Mouse (Mus musculus) CH12.LX (cell line): ENCODE data around the gene Mfap2. TPM values are rescaled to one million over a fixed set of nuclear protein-coding genes. Genes with fewer than 3 reads are reported as not detected.

Experiments used
- DNase-seq: peaks from one replicate; pipeline ENCODE4 v3.0.0-alpha.2; 2013; ENCODE audit errors: extremely low read depth
- H3K27ac ChIP-seq: 2 replicates; pipeline ENCODE4 v1.5.1; 2012; ENCODE audit warnings: low read depth, mild to moderate bottlenecking, control low read depth, moderate library complexity; ENCODE audit not compliant: insufficient read depth
- H3K27me3 ChIP-seq: replicated peaks from 2 replicates; pipeline ENCODE3; 2012; ENCODE audit warnings: inconsistent platforms
- H3K36me3 ChIP-seq, 2 experiments: replicated peaks in 1 of 2; 2 replicates each; pipeline versions ENCODE3 to v1.6.1; 2012; ENCODE audit warnings: inconsistent platforms in 1 of 2, low read length in 1 of 2, mild to moderate bottlenecking in 1 of 2, mixed read lengths in 1 of 2, moderate library complexity in 1 of 2; ENCODE audit not compliant: control insufficient read depth in 1 of 2, insufficient read depth in 1 of 2
- H3K4me1 ChIP-seq, 2 experiments: 2 replicates each; pipeline ENCODE4 v1.6.1; 2012; ENCODE audit warnings: inconsistent platforms in 1 of 2, moderate library complexity in 1 of 2; ENCODE audit not compliant: insufficient read depth in 2 of 2, control insufficient read depth in 1 of 2
- H3K4me2 ChIP-seq: 2 replicates; pipeline ENCODE4 v1.6.1; 2012; ENCODE audit warnings: low read depth, mild to moderate bottlenecking, control low read depth; ENCODE audit not compliant: poor library complexity, insufficient read depth, severe bottlenecking
- H3K4me3 ChIP-seq, 3 experiments: fragments of 150-350 bp in 1 of 3; sonication (generic) in 1 of 3; replicated peaks in 1 of 3; 2 replicates each; pipeline versions ENCODE3 to v1.5.1; 2011 to 2012; ENCODE audit warnings: low read depth in 2 of 3, low read length in 2 of 3, mild to moderate bottlenecking in 2 of 3, moderate library complexity in 2 of 3, control low read depth in 1 of 3, improper control_type of control experiment in 1 of 3, inconsistent platforms in 1 of 3, mixed read lengths in 1 of 3; ENCODE audit not compliant: poor library complexity in 1 of 3
- H3K79me2 ChIP-seq: replicated peaks from 2 replicates; pipeline ENCODE4 v1.6.1; 2012; ENCODE audit warnings: mild to moderate bottlenecking, moderate library complexity; ENCODE audit not compliant: control insufficient read depth, poor library complexity, insufficient read depth, severe bottlenecking; ENCODE audit errors: extremely low read depth
- H3K9ac ChIP-seq: 2 replicates; pipeline ENCODE4 v1.6.1; 2012; ENCODE audit warnings: low read depth, mild to moderate bottlenecking, control low read depth, moderate library complexity; ENCODE audit not compliant: insufficient read depth
- H3K9me3 ChIP-seq: replicated peaks from 2 replicates; pipeline ENCODE3; 2012; ENCODE audit warnings: low read length, inconsistent platforms, mixed read lengths
- BHLHE40 ChIP-seq: IDR thresholded peaks from 2 replicates; pipeline ENCODE4 v1.6.1; 2011; ENCODE audit warnings: mild to moderate bottlenecking, low read depth, low read length, improper control_type of control experiment
- CHD2 ChIP-seq: IDR thresholded peaks from 2 replicates; pipeline ENCODE4 v1.6.1; 2011; ENCODE audit warnings: low read length, improper control_type of control experiment
- CTCF ChIP-seq, 2 experiments: IDR thresholded peaks in 1 of 2; conservative IDR thresholded peaks in 1 of 2; 2 replicates each; pipeline ENCODE4 v1.5.1; 2011 to 2012; ENCODE audit warnings: low read depth in 2 of 2, low read length in 2 of 2, improper control_type of control experiment in 1 of 2, inconsistent platforms in 1 of 2, mild to moderate bottlenecking in 1 of 2, moderate library complexity in 1 of 2
- EP300 ChIP-seq: IDR thresholded peaks from 2 replicates; pipeline ENCODE4 v1.6.1; 2011; ENCODE audit warnings: low read length, improper control_type of control experiment
- ETS1 ChIP-seq: conservative IDR thresholded peaks from 2 replicates; pipeline ENCODE4 v1.6.1; 2012; ENCODE audit warnings: low read depth, mild to moderate bottlenecking, inconsistent platforms, low read length, improper control_type of control experiment, moderate library complexity
- GABPA ChIP-seq: IDR thresholded peaks from 2 replicates; pipeline ENCODE4 v1.6.1; 2012; ENCODE audit warnings: low read depth, low read length, improper control_type of control experiment, inconsistent platforms; ENCODE audit not compliant: insufficient replicate concordance
- HCFC1 ChIP-seq: IDR thresholded peaks from 2 replicates; pipeline ENCODE4 v1.6.1; 2012; ENCODE audit warnings: low read depth, mild to moderate bottlenecking, inconsistent platforms, low read length, improper control_type of control experiment
- IRF4 ChIP-seq: IDR thresholded peaks from 2 replicates; pipeline ENCODE4 v1.6.1; 2014; ENCODE audit warnings: low read depth, mild to moderate bottlenecking, inconsistent platforms, low read length, improper control_type of control experiment
- JUND ChIP-seq: conservative IDR thresholded peaks from 2 replicates; pipeline ENCODE4 v1.6.1; 2011; ENCODE audit warnings: low read depth, low read length, improper control_type of control experiment
- MAZ ChIP-seq: IDR thresholded peaks from 2 replicates; pipeline ENCODE4 v1.6.1; 2012; ENCODE audit warnings: low read depth, mild to moderate bottlenecking, inconsistent platforms, low read length, improper control_type of control experiment, moderate library complexity
- POLR2A ChIP-seq: IDR thresholded peaks from 2 replicates; pipeline ENCODE4 v1.6.1; 2011; ENCODE audit warnings: low read depth, mild to moderate bottlenecking, improper control_type of control experiment, low read length
- RAD21 ChIP-seq: IDR thresholded peaks from 2 replicates; pipeline ENCODE4 v1.6.1; 2011; ENCODE audit warnings: low read depth, mild to moderate bottlenecking, low read length, improper control_type of control experiment, moderate library complexity
- RCOR1 ChIP-seq: conservative IDR thresholded peaks from 2 replicates; pipeline ENCODE4 v1.6.1; 2012; ENCODE audit warnings: low read depth, mild to moderate bottlenecking, inconsistent platforms, low read length, improper control_type of control experiment
- SMC3 ChIP-seq: IDR thresholded peaks from 2 replicates; pipeline ENCODE4 v1.6.1; 2011; ENCODE audit warnings: low read depth, low read length, improper control_type of control experiment
- TBP ChIP-seq: conservative IDR thresholded peaks from 2 replicates; pipeline ENCODE4 v1.6.1; 2011; ENCODE audit warnings: low read depth, low read length, improper control_type of control experiment
- UBTF ChIP-seq: IDR thresholded peaks from 2 replicates; pipeline ENCODE4 v1.6.1; 2012; ENCODE audit warnings: low read depth, mild to moderate bottlenecking, inconsistent platforms, low read length, improper control_type of control experiment, moderate library complexity
- USF1 ChIP-seq: IDR thresholded peaks from 2 replicates; pipeline ENCODE4 v1.6.1; 2014; ENCODE audit warnings: low read depth, mild to moderate bottlenecking, inconsistent platforms, low read length, improper control_type of control experiment
- USF2 ChIP-seq: conservative IDR thresholded peaks from 2 replicates; pipeline ENCODE4 v1.6.1; 2011; ENCODE audit warnings: low read depth, low read length, improper control_type of control experiment
- ZMIZ1 ChIP-seq: IDR thresholded peaks from 2 replicates; pipeline ENCODE4 v1.6.1; 2012; ENCODE audit warnings: low read depth, mild to moderate bottlenecking, inconsistent platforms, low read length, improper control_type of control experiment
- dilution Hi-C: fragments of 300-500 bp; cut with MboI; formaldehyde crosslinking; loops from 2 replicates; pipeline ENCODE4 v1.14.3; 2020; ENCODE audit warnings: low sequenced_read_pairs; ENCODE audit not compliant: extremely low pct_unique_long_range_greater_than_20kb, extremely low pct_ligation_motif_present
- in situ Hi-C: fragments of 300-500 bp; cut with MboI; formaldehyde crosslinking; loops from 3 replicates; pipeline ENCODE4 v1.14.3; 2019; ENCODE audit warnings: low sequenced_read_pairs, low pct_ligation_motif_present, low pct_unique_long_range_greater_than_20kb, mixed read lengths
- polyA plus RNA-seq: library from polyadenylated mRNA; unstranded; fragments of >175 nt; gene quantifications from 2 replicates; pipeline ENCODE4 v1.2.1, GENCODE M21; 2012; ENCODE audit warnings: low read depth; ENCODE audit not compliant: insufficient read length
- total RNA-seq, 2 experiments: library from RNA; depleted of rRNA; stranded (reverse); fragments of 300-350 nt in 1 of 2; fragments of >200 nt in 1 of 2; gene quantifications; 2 replicates each; pipeline ENCODE4 v1.2.3; 2012 to 2014

Mfap2 gene
- total and polyA plus RNA-seq, 3 experiments = not detected

DNA sequence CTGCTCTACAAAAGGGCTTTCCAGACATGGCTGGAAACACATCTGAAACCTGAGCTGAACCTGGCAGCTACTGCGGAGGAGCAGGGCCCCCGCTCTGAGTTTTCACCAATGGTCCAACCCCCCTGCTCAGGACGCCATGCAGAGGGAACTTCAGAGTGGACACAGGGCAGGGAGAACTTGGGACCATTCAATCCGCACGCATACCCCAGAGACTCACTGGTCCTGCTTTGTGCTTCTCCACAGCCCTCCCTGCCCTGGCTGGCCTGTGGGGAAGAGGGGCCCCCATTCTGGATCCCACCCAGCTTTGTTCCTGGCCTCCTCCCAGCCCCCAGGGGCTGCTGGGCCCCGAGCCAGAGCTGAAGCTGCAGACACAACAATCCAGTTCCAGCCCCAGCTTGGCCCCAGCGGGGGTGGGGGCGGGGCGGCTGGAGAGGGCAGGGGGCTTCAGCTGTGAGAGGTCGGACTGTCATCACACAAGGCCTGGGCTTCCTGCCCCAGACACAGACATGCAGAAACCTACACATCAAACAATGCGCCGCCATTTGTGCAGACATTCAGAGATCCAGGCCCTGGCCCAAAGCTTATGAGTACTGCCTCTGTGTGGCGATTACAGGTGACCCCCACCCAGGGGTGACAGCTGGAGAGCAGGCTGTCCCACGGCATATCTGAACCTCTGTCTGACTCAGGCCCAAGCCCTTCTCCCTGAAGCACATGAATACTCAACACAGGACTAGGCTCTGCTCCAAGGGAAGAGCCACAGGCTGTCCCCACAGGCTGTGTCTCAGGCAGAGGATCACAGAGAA is 10.8 kb downstream of the Mfap2 start:
- H3K27me3 ChIP-seq = no peaks in the 10 kb centered on the region
- TF ChIP-seq EP300 = no peak
- TF ChIP-seq UBTF = no peak
- no peak for TF ChIP-seq TBP
- TF ChIP-seq GABPA = no peak
- TF ChIP-seq RCOR1 = no peak
- no peak for TF ChIP-seq USF1
- no peak for TF ChIP-seq MAZ
- TF ChIP-seq, all 38 proteins: peak for 0
- Histone ChIP-seq H3K4me1 (peaks cover 2 to 3% of the 10 kb centered on the region in 2 experiments; a peak in 2 of 4 replicates), H3K4me2 (no peak overlapping the region), H3K79me2 (no peaks in the 10 kb centered on the region), H3K36me3 (peaks cover 0 to 81% of the 10 kb centered on the region in 2 experiments), H3K4me3 (no peak overlapping the region), H3K9me3 (no peaks in the 10 kb centered on the region), H3K9ac (no peak overlapping the region), H3K27ac (no peak overlapping the region)
- dilution Hi-C loops = no loop called here
- in situ Hi-C loops = loop anchor here (5.0 kb wide), 1 partner anchor 49 kb away; no protein-coding TSS in a partner anchor
- no peak for DNase-seq

DNA sequence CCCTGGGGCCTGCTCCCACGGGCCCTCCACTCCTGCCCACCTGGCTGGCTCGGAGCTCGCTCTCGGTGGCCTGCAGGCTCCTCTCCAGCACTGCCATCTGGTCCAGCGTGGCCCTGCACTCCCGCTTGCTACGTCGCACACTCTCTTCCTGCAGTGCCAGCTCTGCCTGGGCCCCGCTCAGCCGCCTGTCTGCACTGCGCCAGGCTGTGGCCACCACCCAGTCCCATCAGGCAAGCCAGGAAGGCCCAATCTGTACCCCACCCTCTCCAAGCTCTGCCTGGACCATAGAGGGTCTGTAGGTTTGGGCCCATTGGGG is 11.4 kb downstream of the Mfap2 start:
- dilution Hi-C loops = no loop called here

DNA sequence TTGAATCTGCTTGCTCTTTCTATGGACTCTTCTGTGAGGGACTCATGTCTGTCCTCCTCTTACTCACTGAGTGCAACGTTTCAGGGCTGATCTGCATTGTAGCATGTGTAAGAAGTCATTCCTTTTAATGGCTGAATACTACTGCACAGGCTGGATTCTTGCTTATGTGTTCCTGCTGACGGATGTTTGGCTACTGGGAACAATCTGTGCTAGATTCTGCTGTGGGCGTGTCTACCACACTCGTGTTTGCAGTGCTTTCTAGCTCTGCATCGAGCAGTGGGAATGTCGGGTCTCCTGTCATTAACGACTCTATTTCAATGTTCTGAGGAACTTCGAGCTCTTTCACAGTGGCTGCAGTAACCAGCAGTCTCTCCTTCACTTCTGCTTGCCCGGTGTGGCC is 13.8 kb downstream of the Mfap2 start:
- H3K27ac ChIP-seq = no peak overlapping the region
- DNase-seq = no peak
- H3K79me2 ChIP-seq = no peaks in the 10 kb centered on the region
- H3K9me3 ChIP-seq = no peaks in the 10 kb centered on the region
- no peak overlapping the region for H3K4me2 ChIP-seq
- H3K27me3 ChIP-seq = no peaks in the 10 kb centered on the region
- dilution Hi-C loops (no loop called here), in situ Hi-C loops (loop anchor here (5.0 kb wide), 1 partner anchor 52 kb away; no protein-coding TSS in a partner anchor)
- no peak overlapping the region for H3K4me3 ChIP-seq
- no peaks in the 10 kb centered on the region for H3K4me1 ChIP-seq
- TF ChIP-seq BHLHE40 (no peak), ZMIZ1 (no peak), JUND (no peak), HCFC1 (no peak), ETS1 (no peak), IRF4 (no peak), USF2 (no peak), RAD21 (no peak), CHD2 (no peak), USF1 (no peak), CTCF (conservative IDR thresholded peaks at IDR 0.05 in 1 of 2, IDR thresholded peaks at IDR 0.05 in 1 of 2; ENCODE audit: low read depth in 2 of 2, low read length in 2 of 2) (no peak)
- H3K9ac ChIP-seq = no peak overlapping the region
- H3K36me3 ChIP-seq = peaks cover 3 to 85% of the 10 kb centered on the region in 2 experiments

More for the DNA sequence above, 11.4 kb downstream of the Mfap2 start:
- H3K4me1 ChIP-seq = peaks cover 0 to 2% of the 10 kb centered on the region in 2 experiments; a peak in 1 of 4 replicates
- in situ Hi-C loops = loop anchor here (5.0 kb wide), 1 partner anchor 49 kb away; no protein-coding TSS in a partner anchor
- H3K27me3 ChIP-seq = no peaks in the 10 kb centered on the region
- H3K4me3 ChIP-seq = no peak overlapping the region
- TF ChIP-seq POLR2A (no peak), SMC3 (no peak), UBTF (no peak)
- no peaks in the 10 kb centered on the region for H3K9me3 ChIP-seq
- H3K36me3 ChIP-seq = peaks cover 0 to 83% of the 10 kb centered on the region in 2 experiments
- no peaks in the 10 kb centered on the region for H3K79me2 ChIP-seq
- DNase-seq = no peak
- H3K27ac ChIP-seq = no peak overlapping the region
- no peak overlapping the region for H3K4me2 ChIP-seq
- H3K9ac ChIP-seq = no peak overlapping the region
